Mouse (Mus musculus): ENCODE data around the gene Nsd2. TPM values are rescaled to one million over a fixed set of nuclear protein-coding genes. Genes with fewer than 3 reads are reported as not detected.

Gene Nsd2
- polyA plus RNA-seq (2015; fragmentation: Nextera tagmentation; extraction: Ambion mirVana), result 74.1 and 77.6 TPM in 2 replicates

GRCm38 (mm10) chr5:33819876-33820732 is at the start of gene Nsd2:
Gene Nsd2, plus strand, starts transcription at chr5:33820725.
- H3K4me2 ChIP-seq, result peak within 1 kb of the TSS; percentile 84
- H3K9ac ChIP-seq, result peak within 1 kb of the TSS; percentile 100
- H3K36me3 ChIP-seq, result no peaks in the 10 kb centered on the region
- ATAC-seq (ENCODE audit: low FRiP score), result peak; percentile 82
- peaks cover 45% of the 10 kb centered on the region for H3K4me1 ChIP-seq (replicated peaks)
- no peaks in the 10 kb centered on the region for H3K9me3 ChIP-seq
- peak within 1 kb of the TSS; percentile 100 for H3K27ac ChIP-seq
- no peaks in the 10 kb centered on the region for H3K27me3 ChIP-seq
- under 1% methylated on average over 93 of the region's 136 CpGs for WGBS
- peak within 1 kb of the TSS; percentile 100 for H3K4me3 ChIP-seq

- peaks cover 19% of the 10 kb centered on the region for H3K4me1 ChIP-seq (replicated peaks)
- H3K27me3 ChIP-seq, result no peaks in the 10 kb centered on the region
- no peak overlapping the region for H3K4me3 ChIP-seq
- no peak for ATAC-seq (ENCODE audit: low FRiP score)
- H3K9me3 ChIP-seq, result no peaks in the 10 kb centered on the region
- no peak overlapping the region for H3K9ac ChIP-seq
- no peak overlapping the region for H3K27ac ChIP-seq
- H3K36me3 ChIP-seq, result peaks cover 36% of the 10 kb centered on the region
- no peak overlapping the region for H3K4me2 ChIP-seq
Measured at GRCm38 (mm10) chr5:33777195-33777594, 43.3 kb upstream of the Nsd2 start.

GRCm38 (mm10) chr5:33781964-33782344 is 38.6 kb upstream of the Nsd2 start:
- Histone ChIP-seq H3K36me3 (peaks cover 10% of the 10 kb centered on the region), H3K9ac (peak overlapping the region; percentile 92), H3K4me3 (peak overlapping the region; percentile 89), H3K4me2 (peak overlapping the region; percentile 91), H3K4me1 (replicated peaks) (peaks cover 27% of the 10 kb centered on the region), H3K27me3 (no peaks in the 10 kb centered on the region), H3K27ac (peak overlapping the region; percentile 92), H3K9me3 (no peaks in the 10 kb centered on the region)
- ATAC-seq (ENCODE audit: low FRiP score), result no peak
- 5% methylated on average over 11 of the region's 11 CpGs for WGBS

- Histone ChIP-seq H3K9me3 (no peaks in the 10 kb centered on the region), H3K4me3 (peak within 1 kb of the TSS; percentile 89), H3K27me3 (no peaks in the 10 kb centered on the region), H3K4me1 (replicated peaks) (peaks cover 27% of the 10 kb centered on the region), H3K27ac (peak within 1 kb of the TSS; percentile 92), H3K9ac (peak within 1 kb of the TSS; percentile 92), H3K4me2 (peak within 1 kb of the TSS; percentile 91), H3K36me3 (peaks cover 5% of the 10 kb centered on the region)
- under 1% methylated on average over 65 of the region's 65 CpGs for WGBS
- ATAC-seq (ENCODE audit: low FRiP score), result peak; percentile 100
Measured at GRCm38 (mm10) chr5:33782345-33782998, 38.1 kb upstream of the Nsd2 start, which contains the start of gene Letm1. Gene Letm1, minus strand, starts transcription at chr5:33782817.

- H3K36me3 ChIP-seq, result peaks cover under 1% of the 10 kb centered on the region; the same call in 1 of the 2 replicates
- H3K27me3 ChIP-seq, result no peaks in the 10 kb centered on the region
- peak overlapping the region; percentile 89 for H3K4me3 ChIP-seq
- peak overlapping the region; percentile 91 for H3K4me2 ChIP-seq
- 8% methylated on average over 6 of the region's 6 CpGs for WGBS
- H3K9me3 ChIP-seq, result no peaks in the 10 kb centered on the region
- peak overlapping the region; percentile 92 for H3K27ac ChIP-seq
- peak; percentile 80 for ATAC-seq (ENCODE audit: low FRiP score)
- peak overlapping the region; percentile 92 for H3K9ac ChIP-seq
- peaks cover 27% of the 10 kb centered on the region for H3K4me1 ChIP-seq (replicated peaks)
Measured at GRCm38 (mm10) chr5:33782999-33783390, 37.5 kb upstream of the Nsd2 start.

GRCm38 (mm10) chr5:33791912-33792643 is 28.4 kb upstream of the Nsd2 start:
- Histone ChIP-seq H3K27ac (no peak overlapping the region), H3K9ac (no peak overlapping the region), H3K4me2 (no peak overlapping the region), H3K9me3 (no peaks in the 10 kb centered on the region), H3K27me3 (no peaks in the 10 kb centered on the region), H3K36me3 (no peaks in the 10 kb centered on the region), H3K4me3 (no peak overlapping the region), H3K4me1 (replicated peaks) (no peaks in the 10 kb centered on the region)
- WGBS, result 86% methylated on average over 5 of the region's 5 CpGs
- ATAC-seq (ENCODE audit: low FRiP score), result no peak

- Histone ChIP-seq H3K9ac (no peak overlapping the region), H3K27ac (no peak overlapping the region), H3K36me3 (no peaks in the 10 kb centered on the region), H3K4me1 (replicated peaks) (no peaks in the 10 kb centered on the region), H3K9me3 (peaks cover 19% of the 10 kb centered on the region), H3K4me2 (no peak overlapping the region), H3K27me3 (no peaks in the 10 kb centered on the region), H3K4me3 (no peak overlapping the region)
- 94% methylated on average over 2 of the region's 2 CpGs for WGBS
- ATAC-seq (ENCODE audit: low FRiP score), result no peak
Measured at GRCm38 (mm10) chr5:33803337-33803736, 17.2 kb upstream of the Nsd2 start.

GRCm38 (mm10) chr5:33811519-33811918 is 9.0 kb upstream of the Nsd2 start:
- no peaks in the 10 kb centered on the region for H3K27me3 ChIP-seq
- no peak overlapping the region for H3K9ac ChIP-seq
- no peaks in the 10 kb centered on the region for H3K36me3 ChIP-seq
- no peak overlapping the region for H3K27ac ChIP-seq
- H3K4me1 ChIP-seq (replicated peaks), result no peaks in the 10 kb centered on the region
- WGBS, result 93% methylated on average over 4 of the region's 4 CpGs
- no peaks in the 10 kb centered on the region for H3K9me3 ChIP-seq
- H3K4me2 ChIP-seq, result no peak overlapping the region
- H3K4me3 ChIP-seq, result no peak overlapping the region
- ATAC-seq (ENCODE audit: low FRiP score), result no peak

GRCm38 (mm10) chr5:33816008-33816725 is 4.4 kb upstream of the Nsd2 start:
- Histone ChIP-seq H3K4me2 (no peak overlapping the region), H3K9ac (no peak overlapping the region), H3K36me3 (no peaks in the 10 kb centered on the region), H3K27ac (no peak overlapping the region), H3K4me1 (replicated peaks) (peaks cover 17% of the 10 kb centered on the region), H3K27me3 (no peaks in the 10 kb centered on the region), H3K4me3 (no peak overlapping the region), H3K9me3 (no peaks in the 10 kb centered on the region)
- ATAC-seq (ENCODE audit: low FRiP score), result no peak
- 91% methylated on average over 6 of the region's 6 CpGs for WGBS

- Histone ChIP-seq H3K9ac (no peak overlapping the region), H3K9me3 (no peaks in the 10 kb centered on the region), H3K4me3 (no peak overlapping the region), H3K27me3 (no peaks in the 10 kb centered on the region), H3K4me1 (replicated peaks) (peaks cover 29% of the 10 kb centered on the region), H3K36me3 (no peaks in the 10 kb centered on the region), H3K27ac (no peak overlapping the region), H3K4me2 (no peak overlapping the region)
- 4% methylated on average over 5 of the region's 5 CpGs for WGBS
- ATAC-seq (ENCODE audit: low FRiP score), result no peak
Measured at GRCm38 (mm10) chr5:33818104-33818503, 2.4 kb upstream of the Nsd2 start.

GRCm38 (mm10) chr5:33819141-33819875 is 1.2 kb upstream of the Nsd2 start:
- Histone ChIP-seq H3K9ac (peak overlapping the region; percentile 85), H3K36me3 (no peaks in the 10 kb centered on the region), H3K27me3 (no peaks in the 10 kb centered on the region), H3K4me3 (peak overlapping the region; percentile 100), H3K4me2 (peak overlapping the region; percentile 84), H3K4me1 (replicated peaks) (peaks cover 37% of the 10 kb centered on the region), H3K9me3 (no peaks in the 10 kb centered on the region), H3K27ac (peak overlapping the region; percentile 100)
- ATAC-seq (ENCODE audit: low FRiP score), result peak; percentile 47
- WGBS, result 7% methylated on average over 9 of the region's 9 CpGs

Data from hindbrain, embryonic 13.5 days (tissue).